Mouse (Mus musculus) spleen, postnatal 10 days (tissue): ENCODE data around the gene Olfr860.
"Not testable (repeated sequence)": the region's sequence is repeated elsewhere in the genome, so short reads cannot be mapped to it uniquely, and the experiment has no call there.

Experiments used
- DNase-seq, 2 experiments: peaks; one replicate each; pipeline ENCODE4 v3.0.0; 2021 to 2022; ENCODE audit warnings: low spot score in 2 of 2

Olfr860 gene

GRCm38 (mm10) chr9:19849647-19850046, at the start of gene Olfr860:
Gene Olfr860 (minus strand): TSS chr9:19849747.
- no peak for DNase-seq

GRCm38 (mm10) chr9:19887904-19888303, 38.4 kb upstream of the Olfr860 start, which contains the start of gene Olfr862:
Gene Olfr862 (minus strand): TSS chr9:19888004.
- DNase-seq: no peak

DNA sequence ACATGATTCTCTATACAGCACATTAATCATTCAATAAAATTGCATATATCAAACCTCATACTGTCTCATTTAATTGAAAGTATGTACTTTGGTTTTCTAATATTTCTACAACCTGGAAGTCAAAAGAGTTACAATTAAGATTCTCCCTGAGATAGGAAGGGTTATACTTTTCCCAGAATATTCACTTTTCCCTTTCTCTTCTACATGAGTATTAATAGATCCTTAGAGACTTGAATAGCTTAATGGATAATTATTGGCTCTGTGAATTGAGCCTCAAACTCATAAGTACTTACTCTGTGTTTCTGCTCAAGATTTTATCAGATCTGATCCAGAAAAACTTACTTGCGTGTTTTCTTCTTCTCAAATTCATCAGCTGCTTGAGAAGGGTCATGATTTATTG, 44.9 kb downstream of the Olfr860 start, which contains the start of gene Olfr859:
TSS of gene Olfr859 (plus strand) at position 301 of the 400 bp plus-strand sequence.
- not testable (repeated sequence) for DNase-seq

- no peak for DNase-seq
Measured at GRCm38 (mm10) chr9:19803000-19803399, 46.5 kb downstream of the Olfr860 start.
